Mouse (Mus musculus) T-helper 17 cell (primary cell): ENCODE results near the gene Ssbp3.

Experiments
- in situ Hi-C, 2 experiments: fragments of 300-600 bp; cut with MboI, MseI; formaldehyde crosslinking; loops; 1 replicate in 1 of 2; 2 replicates in 1 of 2; pipeline ENCODE4 v1.15.1; 2025; ENCODE audit warnings: high pct_unique_total_duplicates in 2 of 2

Gene Ssbp3

DNA sequence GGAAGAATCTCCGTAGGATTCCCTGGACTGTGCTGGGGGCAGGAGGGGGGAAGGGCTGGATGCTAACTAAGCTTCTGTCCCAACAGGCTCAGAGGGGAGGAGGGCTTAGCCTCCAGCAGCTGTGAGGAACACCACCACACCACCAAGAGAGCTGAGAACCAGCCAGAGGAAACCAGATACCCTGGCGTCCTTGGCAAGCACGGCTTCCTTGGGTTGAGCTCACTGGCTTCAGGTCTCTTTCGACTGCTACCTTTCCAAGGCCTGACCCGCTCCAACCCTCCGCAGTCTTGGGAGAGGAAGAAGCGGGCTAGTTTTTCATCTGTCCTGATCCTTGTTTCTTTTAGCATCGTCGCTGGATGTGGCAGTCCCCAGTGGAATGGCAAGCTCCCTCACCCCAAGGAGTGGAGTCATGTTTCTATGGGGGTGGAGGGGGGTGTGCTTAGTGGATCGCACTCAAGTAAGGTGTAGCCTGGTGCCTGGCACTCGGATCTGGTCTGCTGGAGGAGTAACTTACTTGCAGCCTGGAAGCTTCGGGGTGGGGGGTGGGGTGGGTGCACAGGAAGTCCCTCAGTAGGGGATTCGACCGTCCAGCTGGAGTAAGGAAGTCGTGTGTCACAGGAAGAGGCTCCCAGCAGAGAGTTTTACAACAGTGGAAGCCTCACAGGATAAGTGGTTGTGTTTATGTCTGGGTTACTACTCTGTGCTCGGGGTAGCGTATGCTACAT lies 2.6 kb upstream of the Ssbp3 start:
- in situ Hi-C loops = loop anchor here (5.0 to 10.0 kb wide), 3 partner anchors 63 to 1717 kb away; no protein-coding TSS in a partner anchor

DNA sequence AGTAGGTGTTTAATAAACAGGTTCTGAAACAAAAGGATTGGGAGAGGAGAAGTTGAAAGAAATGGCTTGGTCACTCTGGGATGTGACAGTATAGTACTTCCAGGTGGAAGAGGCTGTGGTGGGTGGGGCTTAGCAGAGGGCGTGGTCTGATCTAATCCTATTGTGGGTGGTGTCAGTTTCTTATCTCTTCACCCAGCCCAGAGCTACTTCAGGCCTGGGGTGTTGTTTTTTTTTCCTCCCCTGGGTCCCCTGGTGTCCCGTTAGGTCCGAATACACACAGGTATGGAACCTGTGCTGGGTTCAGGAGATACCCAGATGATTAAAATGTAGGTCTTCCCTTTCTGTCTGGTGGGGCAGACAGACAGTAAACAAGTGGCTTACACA lies 2.1 kb upstream of the Ssbp3 start:
- in situ Hi-C loops = loop anchor here (5.0 to 10.0 kb wide), 3 partner anchors 64 to 1716 kb away; no protein-coding TSS in a partner anchor

DNA sequence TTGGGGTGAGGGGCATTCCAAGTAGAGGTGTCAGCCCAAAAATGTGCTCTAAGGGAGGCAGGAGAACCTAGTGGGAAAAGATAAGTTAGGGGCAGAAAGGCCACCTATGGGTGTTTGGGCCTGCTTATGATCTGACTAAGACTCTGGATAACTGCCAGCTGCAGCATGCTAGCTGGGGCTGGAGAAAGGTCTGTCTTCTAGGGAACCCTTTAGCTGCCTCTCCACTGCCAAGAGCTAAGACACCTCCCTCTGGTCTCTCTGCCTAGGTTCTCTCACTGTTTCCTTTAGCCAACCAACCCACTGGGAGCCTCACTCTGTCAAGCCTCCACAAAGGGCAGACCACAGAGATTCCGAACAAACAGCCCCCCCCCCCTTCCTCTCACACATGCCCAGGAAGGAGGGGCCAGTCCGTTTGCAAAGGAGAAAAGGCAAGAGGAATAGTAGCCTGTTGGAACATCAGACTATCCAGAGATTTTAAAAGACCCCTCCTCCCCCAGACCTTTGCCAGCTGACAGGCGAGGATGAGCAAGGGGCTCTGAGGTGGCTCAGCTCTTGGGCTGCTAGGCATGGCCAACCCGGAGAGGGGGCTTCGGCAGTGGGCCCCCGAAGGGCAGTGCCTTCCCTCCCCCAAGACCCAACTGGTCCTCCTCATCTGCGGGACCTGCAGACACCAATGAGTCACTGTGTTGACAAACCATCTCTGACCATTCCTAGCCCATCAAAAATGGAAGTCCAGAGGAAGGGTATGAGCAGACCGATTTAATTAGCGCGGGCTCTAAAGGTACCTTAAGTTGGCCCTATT lies 1.4 kb upstream of the Ssbp3 start:
- in situ Hi-C loops = loop anchor here (5.0 to 10.0 kb wide), 3 partner anchors 64 to 1716 kb away; no protein-coding TSS in a partner anchor

- in situ Hi-C loops = loop anchor here (5.0 to 10.0 kb wide), 4 partner anchors 65 to 1715 kb away; no protein-coding TSS in a partner anchor
Observed at GRCm38 (mm10) chr4:106909797-106910196, 704 bp upstream of the Ssbp3 start.

GRCm38 (mm10) chr4:106911246-106911801 lies 823 bp downstream of the Ssbp3 start:
- in situ Hi-C loops = loop anchor here in 1 of 2 experiments (5.0 kb wide), 1 partner anchor 76 kb away; no protein-coding TSS in a partner anchor

GRCm38 (mm10) chr4:106911951-106912688 lies 1.6 kb downstream of the Ssbp3 start:
- in situ Hi-C loops = loop anchor here in 1 of 2 experiments (5.0 kb wide), 1 partner anchor 75 kb away; no protein-coding TSS in a partner anchor

- in situ Hi-C loops = loop anchor here in 1 of 2 experiments (5.0 kb wide), 1 partner anchor 75 kb away; no protein-coding TSS in a partner anchor
Observed at GRCm38 (mm10) chr4:106912689-106913041, 2.2 kb downstream of the Ssbp3 start.

DNA sequence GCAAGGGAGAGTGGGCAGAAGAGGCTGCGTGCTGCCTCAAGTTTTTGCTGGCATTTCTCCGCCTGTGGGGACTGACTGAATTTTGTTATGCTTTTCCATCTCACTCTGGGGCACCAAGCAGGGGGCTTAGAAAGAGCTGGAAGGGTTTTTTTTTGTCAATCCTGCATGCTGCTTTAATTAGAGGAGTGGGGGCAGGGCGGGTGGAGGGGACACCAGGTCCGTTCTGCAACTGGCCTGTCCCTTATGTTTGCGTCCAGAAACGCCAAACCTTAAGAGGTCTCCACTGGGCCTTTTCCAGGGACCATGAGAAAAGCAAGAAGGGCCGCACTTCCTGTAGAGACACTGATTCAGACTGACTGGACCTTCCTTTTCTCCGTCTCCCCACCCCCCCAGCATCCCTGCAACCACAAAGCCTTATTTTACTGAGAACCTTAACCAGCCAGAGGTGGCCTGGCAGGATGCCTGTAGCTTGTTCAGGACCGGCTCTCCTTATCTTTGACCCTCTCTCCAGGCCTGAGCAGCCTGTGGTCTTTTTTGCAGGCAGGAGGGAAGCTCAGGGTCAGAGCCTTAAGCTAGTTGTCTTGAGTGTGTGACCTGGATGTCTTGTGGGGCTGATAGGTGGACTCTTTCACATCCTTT lies 3.0 kb downstream of the Ssbp3 start:
- in situ Hi-C loops = loop anchor here in 1 of 2 experiments (5.0 kb wide), 1 partner anchor 74 kb away; no protein-coding TSS in a partner anchor

- in situ Hi-C loops = no loop called here
Observed at GRCm38 (mm10) chr4:106915265-106915664, 4.8 kb downstream of the Ssbp3 start.

GRCm38 (mm10) chr4:106918263-106918662 lies 7.8 kb downstream of the Ssbp3 start:
- in situ Hi-C loops = no loop called here

DNA sequence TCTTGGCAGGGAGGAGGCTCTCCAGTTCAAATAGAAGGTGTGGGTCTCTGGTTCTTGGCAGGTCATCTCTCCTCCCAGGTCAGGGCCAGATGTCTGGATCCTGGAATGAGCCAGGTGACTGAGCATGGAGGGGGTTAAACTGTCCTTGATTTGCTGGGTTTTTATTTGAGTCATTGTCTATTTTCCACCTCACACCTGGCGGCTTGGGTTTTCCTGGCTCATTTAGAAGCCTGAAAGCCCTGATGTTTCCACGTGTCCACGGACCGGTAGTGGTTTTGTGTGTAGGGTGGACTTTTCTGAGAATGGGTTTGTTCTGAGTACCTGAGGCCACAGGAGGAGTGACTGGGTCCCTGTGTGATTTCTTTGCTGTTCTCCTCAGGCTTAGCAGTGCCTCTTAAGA lies 9.6 kb downstream of the Ssbp3 start:
- in situ Hi-C loops = no loop called here

GRCm38 (mm10) chr4:106921375-106922336 lies 11.2 kb downstream of the Ssbp3 start:
- in situ Hi-C loops = no loop called here

GRCm38 (mm10) chr4:106922919-106923318 lies 12.4 kb downstream of the Ssbp3 start:
- in situ Hi-C loops = no loop called here

DNA sequence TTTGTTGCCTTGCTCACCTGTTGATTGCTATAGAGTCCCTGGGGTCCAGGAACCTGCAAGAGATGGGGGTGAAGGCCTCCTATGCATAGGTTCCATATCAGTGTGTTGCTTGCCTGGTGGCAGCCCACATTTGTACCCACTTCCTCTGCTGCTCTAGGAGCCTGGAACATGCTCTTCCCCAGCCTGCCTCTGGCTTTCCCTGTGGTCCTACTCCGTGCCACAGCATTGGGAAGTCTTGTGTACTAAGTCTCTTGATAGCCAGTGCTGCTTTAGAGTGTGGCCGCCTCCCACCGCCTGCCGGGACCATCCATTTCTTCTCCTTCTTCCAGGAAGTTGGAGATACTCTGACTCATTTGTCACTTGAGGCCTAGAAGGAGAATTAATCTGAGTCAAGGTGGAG lies 13.7 kb downstream of the Ssbp3 start:
- in situ Hi-C loops = no loop called here

GRCm38 (mm10) chr4:106924888-106925287 lies 14.4 kb downstream of the Ssbp3 start:
- in situ Hi-C loops = no loop called here

DNA sequence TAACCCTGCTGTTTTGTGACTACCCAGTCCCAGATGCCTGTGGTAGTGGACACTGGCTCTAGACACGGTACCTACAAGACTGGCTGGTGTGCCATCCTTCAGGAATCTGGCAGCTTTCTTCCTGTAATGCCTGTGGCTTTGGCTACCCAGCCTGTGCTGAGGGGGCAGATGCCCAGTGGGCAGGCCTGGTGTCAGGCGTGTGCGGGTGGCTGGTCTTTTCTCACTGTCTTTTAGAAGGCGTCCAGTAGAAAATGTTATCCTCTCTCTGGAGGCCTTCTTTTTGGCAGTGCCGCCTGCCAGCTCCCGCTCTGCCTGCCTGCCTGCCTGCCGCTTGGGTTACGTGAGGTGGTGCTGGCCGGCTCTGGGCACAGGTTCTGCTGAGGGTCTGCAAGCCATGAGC lies 15.9 kb downstream of the Ssbp3 start:
- in situ Hi-C loops = no loop called here

DNA sequence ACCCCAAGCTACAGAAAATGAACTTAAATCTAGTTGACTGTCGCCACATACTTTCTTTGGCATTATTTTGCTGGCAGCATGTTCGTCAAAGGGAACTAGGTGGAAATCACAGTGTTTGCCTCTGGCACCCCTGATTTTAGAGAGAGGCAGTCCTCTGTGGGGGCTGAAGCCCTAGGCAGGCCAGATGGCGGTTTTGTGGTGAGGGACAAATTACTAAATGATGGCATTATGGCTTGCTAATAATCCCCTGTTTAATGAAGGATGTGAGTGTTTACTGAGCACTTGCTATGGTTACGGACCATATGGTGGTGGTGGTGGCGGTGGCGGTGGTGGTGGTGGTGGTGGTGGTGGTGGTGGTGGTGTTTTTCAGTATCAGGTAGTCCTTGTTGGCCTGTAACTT lies 16.5 kb downstream of the Ssbp3 start:
- in situ Hi-C loops = no loop called here

DNA sequence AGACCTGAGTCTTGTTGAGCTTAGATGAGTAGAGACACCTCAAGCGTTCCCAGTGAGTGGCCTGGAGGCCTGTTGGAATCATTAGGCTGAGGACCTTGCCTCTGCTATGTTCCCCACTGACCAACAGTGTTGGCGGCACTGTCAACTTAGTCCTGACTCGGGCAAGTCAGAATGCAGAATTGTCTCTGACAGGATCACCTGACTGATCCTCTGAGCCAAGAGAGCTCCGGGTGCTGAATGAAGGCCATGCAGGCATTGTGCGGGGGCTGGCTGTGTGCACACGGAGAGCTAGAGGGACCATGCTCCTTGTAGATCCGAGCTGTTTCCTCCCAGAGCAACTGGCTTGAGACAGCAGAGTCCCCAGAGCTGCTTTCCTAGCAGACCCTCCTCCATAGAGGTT lies 18.5 kb downstream of the Ssbp3 start:
- in situ Hi-C loops = no loop called here

GRCm38 (mm10) chr4:106932583-106932982 lies 22.1 kb downstream of the Ssbp3 start:
- in situ Hi-C loops = no loop called here
